Mouse (Mus musculus): ENCODE measurements at regions not wholly inside any gene's neighbourhood (a gene's known extent, or its start where the extent isn't known, plus 50 kb on each side); places are given as distances from the start of the nearest gene placed in this dataset.

DNA sequence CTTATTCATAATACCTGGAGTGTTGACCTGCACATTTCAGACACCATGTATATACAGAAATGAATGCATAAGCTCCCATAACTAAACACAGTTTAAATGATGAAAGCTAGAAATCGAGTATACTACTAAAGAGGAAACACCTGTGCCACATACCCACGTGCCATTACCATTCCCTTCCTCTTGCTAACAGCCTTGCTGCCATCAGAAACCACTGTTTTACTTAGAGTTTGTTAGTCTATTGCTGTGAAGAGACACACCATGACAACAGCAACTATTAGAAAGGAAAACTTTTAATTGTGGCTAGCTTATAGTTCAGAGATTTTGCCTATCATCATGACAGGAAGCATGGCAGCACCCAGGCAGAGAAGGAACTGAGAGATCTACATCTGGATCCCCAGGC lies 191.2 kb downstream of the Etv1 start:
- TF ChIP-seq CTCF (IDR thresholded peaks at IDR 0.05; ENCODE audit: extremely low read depth, insufficient read depth, low read length) (no peak), POLR2A (IDR thresholded peaks at IDR 0.05; ENCODE audit: extremely low read depth, insufficient read depth, low read length) (no peak)

Data from cortical plate, adult 2 months (tissue).